Mouse (Mus musculus): ENCODE data around the gene Pheta1. TPM values are rescaled to one million over a fixed set of nuclear protein-coding genes. Genes with fewer than 3 reads are reported as not detected.
"Not testable (repeated sequence)": the region's sequence is repeated elsewhere in the genome, so short reads cannot be mapped to it uniquely, and the experiment has no call there.

Pheta1 gene
- total RNA-seq, 2 experiments from 2014 or later = 8.8 to 11.1 TPM

DNA sequence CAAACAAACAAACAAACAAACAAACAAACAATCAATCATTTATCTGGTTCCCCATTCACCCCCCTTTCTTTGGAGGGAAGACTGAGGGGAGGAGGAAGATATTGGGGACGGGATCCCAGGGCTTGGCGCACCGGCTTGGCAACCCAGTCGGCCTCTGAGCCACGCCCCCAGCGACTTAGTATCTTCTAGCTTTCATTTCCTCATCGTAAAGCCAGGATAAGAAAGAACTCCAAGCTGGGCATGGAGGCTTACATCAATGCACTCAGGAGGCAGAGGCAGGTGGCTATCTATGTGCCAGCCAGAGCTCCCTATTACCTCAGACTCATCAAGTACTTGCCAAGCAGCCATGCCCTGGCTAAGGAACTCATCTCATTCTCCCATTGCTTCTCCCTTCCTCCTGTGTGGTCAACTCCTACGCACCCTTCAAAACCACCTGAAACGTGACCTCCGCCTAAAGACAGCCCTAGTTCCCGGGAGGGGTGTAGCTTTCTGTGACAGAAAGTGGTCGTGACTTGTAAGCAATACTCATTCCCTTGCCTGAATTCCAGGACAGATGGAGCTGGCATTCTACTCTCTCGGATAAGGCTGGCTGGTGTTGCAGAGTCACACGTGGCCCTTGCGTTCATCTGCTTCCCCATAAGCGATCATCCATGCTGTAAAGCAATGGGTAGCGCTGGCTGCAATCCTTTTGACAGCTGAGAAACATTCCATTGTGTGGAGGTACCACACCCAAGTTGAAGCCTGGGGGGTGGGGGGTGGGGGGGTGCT, 5.5 kb upstream of the Pheta1 start:
- no peak for DNase-seq

DNA sequence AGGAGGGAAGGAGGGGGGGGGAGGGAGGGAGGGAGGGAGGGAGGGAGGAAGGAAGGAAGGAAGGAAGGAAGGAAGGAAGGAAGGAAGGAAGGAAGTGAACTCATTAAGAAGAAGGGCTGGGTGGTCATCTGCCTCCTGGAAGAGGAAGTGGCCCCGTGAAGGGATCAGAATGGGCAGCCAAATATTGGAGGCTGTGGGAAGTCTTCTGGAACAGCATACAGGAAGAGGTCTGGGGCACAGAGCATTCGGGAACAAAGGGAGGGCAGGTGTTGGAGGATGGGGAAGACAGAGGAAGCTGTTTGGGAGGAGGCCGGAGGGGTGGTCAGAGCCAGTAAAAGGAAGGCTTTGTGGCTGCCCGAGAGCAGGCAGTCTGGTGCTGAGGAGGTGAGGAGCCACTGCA, 3.4 kb upstream of the Pheta1 start:
- DNase-seq = no peak

DNA sequence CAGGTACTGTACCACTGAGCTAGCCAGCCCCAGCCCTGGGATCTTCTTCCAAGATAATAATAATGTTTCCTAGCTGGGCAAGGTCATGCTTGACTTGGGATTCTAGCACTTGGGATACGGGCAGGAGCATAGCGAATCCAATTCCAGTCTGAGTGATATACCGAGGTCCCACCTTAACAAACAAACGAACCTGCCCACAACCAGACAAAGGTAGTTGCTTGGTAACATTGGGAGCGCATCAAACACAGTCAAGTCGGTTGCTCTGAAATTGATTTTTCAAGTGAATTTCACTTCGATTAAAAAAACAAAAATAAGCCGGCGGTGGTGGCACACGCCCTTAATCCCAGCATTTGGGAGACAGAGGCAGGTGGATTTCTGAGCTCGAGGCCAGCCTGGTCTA, 2.5 kb upstream of the Pheta1 start:
- DNase-seq = no peak

DNA sequence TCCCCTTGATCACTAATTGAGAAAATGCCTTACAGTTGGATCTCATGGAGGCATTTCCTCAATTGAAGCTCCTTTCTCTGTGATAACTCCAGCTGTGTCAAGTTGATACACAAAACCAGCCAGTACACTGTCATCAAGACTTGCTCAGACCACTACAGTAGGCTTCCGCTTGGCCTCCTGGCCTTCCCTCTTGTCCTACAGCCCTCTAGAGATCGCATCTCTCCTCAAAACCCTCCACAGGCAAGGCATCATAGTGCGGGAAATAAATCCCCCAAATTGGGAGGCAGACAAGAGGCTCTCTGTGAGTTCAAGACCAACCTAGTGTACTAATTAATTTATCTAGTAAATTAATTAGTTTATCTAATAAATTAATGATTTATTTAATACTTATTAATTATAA, 1.5 kb upstream of the Pheta1 start:
- not testable (repeated sequence) for DNase-seq

DNA sequence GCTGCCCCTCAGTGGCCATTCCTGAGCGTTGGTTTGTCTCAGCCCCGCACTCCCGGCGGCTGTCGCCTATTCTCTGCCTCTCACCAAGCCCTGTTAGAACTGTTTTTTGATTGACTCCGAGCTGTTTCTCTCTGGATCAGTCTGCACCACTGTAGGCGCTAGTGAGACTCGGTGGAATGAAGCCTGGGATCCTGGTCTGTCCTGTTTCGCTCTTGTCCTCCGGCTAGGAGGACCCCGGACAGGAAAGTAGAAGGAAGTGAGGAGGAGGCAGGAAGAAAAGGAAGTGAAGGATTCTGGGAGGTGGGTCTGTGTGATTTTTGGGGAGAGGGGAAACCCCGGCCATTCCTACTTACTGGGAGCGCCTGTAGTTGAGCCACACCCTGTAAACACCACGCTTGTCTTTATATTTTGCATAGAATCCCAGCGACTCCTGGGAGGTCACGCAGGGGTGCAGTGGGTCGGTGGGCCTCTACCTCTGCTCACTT, 707 bp upstream of the Pheta1 start:
- DNase-seq = no peak

DNA sequence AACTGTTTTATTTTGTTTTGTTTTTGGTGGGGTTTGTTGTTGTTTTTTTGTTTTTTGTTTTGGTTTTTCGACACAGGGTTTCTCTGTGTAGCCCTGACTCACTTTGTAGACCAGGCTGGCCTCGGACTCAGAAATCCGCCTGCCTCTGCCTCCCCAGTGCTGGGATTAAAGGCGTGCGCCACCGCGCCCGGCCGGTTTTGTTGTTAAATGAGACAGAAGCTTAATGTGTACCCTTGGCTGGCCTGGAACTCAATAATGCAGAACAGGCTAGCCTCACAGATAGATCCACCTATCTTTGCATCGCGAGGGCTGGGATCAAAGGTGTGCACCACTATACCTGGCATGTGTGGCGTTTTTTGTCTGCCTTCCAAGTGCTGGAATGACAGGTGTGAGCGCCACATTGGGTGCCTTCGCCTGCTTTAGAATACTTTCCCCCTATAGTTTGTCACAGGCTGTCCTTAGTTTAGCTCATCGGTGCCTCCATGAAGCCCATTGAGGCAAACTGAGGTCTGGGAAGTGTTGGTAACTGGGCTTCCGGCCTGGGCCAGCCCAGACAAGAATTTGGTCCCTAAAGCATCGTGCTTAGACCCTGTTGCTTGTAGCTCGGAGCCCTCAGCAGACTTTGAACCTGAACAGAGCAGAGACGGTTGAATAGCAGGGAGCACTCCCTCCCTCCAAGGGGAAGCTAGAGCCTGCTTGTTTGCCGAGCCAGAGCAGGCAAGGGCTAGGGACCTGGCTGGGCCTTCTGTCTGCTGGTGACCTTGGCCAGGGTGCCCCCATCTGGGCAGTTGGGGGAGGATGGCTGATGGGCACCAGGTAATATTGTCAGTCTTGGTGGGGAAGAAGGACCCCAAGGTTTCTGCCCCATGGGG, 930 bp downstream of the Pheta1 start:
- no peak for DNase-seq

DNA sequence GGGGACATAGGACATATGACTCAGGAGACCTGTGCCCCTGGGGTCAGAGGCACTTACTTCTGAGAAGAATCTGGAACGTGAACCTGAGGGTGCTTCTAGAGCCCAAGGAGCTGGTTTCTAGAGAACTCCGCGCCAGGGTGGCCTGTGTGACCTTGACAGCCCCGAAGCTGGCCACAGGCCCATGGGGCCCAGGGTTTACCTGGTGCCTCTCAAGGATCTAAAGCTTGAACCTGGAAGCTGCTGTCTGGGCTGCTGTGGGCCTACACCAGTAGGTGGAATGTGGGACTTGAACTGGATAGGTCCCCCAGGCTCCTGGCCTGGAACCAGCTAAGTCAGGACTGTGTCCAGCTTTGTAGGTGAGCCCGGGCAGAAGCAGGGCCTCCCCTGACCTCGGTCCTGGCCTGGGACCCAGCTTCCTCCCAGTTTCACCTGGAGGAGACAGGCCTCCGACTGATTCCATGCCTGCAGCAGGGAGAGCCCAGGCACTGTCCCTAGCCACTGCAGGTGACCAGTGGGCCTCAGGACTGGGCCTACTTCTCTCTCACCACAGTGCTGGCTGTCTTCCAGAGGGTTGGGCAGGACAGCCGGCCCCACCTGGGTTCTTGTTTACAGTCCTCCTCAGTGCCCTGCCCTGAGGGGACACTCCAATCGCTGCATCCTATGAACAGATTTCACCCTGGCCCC, 4.7 kb downstream of the Pheta1 start:
- DNase-seq = no peak

DNA sequence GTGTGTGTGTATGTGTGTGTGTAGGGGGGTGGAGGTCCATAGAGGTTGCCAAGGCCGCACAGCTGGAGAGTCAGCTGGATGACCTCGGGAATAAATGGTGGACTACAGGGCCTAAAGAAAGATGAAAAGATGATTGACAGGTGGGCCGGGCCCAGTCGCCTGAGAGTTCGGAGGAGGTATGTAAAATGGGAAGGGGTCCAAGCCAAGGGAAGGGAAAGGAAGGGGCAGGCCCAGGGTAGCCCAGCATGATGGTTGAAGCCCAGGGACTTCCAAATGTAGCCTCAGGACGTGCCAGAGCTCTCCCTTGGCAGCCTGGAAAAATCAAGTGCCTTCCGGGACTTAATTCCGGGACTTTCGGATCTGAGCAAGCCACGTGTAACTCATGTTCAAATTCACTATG, 6.0 kb downstream of the Pheta1 start:
- no peak for DNase-seq

DNA sequence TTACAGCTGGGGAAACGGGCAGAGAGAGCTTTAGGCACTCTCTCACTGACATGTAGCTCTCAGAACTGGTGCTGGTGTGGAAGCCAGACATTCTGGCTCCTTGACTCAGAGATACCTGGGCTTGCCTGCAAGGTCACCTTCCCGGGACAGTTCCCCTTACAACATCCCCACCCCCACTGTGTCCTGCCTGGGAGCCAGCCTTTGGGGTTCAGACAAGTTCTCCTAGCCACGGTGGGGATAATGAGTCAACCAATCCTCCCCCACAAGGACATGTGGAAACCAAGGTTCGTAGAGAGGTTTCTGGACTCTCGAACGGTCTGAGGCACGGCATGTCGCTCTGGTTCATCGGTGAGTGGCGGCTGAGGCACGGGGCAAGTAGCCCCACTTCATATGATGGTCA, 8.0 kb downstream of the Pheta1 start:
- no peak for DNase-seq

DNA sequence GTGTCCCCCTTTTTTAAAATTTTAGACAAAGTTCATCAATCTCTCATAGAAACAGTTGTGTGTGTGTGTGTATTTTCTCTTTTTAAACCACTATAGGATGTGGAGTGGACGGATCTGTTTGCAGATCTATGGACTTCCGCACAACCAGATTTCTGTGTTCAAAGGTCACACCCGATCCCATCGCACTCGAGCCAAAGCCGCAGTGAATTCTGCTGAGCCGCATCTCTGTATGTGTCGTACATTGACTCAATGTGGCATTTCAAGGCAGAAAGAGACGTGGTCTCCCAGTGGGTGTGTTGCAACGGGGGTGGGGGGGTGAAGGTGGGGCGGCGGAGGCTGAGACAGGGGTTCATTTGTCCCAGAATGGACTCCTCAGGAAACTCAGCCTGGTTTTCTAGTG, 9.6 kb downstream of the Pheta1 start:
- no peak for DNase-seq

DNA sequence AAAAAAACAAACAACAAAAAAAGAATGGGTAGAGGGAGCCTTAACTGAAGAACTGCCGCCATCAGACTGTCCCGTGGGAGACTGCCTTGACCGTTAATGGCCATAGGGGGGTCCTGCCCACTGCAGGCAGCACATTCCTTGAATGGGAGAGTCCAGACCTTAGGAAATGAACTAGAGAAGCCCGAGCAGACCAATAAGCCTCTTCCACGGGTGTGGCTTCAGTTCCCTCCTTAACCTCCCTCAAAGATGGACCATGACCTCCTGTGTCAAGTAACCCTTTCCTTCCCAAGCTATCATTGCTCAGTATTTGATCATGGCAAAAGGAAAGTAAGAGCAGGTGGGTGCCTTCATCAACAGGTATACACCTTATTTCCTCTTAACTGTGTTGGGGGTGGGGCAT, 13.2 kb downstream of the Pheta1 start:
- no peak for DNase-seq

DNA sequence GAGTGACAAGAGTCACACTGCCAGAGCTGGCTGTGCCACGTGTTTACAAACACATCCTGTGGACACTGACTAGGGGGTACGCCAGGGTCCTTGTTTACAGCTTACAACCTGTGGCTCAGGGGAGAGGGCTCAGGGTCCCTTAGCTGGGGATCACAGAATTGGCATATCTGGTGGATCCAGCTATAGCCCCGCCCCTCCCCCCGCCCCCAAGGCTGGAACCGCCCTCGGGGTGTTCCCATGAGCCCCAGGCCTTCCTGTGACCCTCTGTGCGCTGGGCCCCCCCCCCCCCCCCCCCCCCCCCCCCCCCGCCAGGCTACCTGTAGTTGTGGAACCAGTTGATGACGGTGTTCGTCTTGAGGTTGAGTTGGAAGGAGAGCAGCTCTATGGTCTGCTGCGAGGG, 15.5 kb downstream of the Pheta1 start:
- no peak for DNase-seq

DNA sequence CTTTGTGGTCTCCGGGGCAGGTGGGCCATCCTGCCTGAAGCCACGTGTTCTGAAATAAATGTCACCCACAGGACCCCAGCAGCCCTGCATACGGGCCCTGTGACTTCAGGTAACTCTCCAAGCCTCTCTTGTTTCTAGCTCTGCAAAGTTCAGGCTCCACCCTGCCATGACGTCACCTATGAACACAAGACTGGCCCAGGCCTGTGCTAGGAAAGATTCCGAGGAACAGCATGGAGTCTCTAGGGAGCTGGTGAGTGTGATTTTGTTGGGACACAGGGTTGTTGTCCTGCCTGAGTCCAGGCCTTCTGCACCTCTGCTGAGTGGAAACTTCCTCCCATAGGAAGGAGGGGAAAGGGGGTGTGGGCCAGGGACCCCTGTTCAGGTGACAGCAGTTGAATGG, 19.2 kb downstream of the Pheta1 start:
- no peak for DNase-seq

DNA sequence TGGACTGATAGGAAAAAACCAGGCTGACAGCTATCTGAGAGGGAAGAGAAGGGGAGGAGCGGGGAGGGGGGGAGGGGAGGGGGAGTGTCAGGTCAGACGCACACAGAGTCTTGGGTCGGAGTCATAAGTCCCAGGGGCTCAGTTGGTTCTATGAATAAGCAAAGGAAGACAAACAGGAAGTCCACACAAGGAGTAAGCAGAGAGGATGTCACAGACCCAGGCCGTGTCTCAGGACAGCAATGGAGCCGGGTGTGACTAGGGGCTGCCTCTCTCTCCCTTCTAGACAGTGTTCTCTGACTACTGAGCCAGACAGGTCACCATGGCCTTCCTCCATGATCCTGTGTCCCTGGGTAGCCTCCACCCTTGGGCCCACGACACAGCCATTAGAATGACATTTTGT, 22.0 kb downstream of the Pheta1 start:
- no peak for DNase-seq

DNA sequence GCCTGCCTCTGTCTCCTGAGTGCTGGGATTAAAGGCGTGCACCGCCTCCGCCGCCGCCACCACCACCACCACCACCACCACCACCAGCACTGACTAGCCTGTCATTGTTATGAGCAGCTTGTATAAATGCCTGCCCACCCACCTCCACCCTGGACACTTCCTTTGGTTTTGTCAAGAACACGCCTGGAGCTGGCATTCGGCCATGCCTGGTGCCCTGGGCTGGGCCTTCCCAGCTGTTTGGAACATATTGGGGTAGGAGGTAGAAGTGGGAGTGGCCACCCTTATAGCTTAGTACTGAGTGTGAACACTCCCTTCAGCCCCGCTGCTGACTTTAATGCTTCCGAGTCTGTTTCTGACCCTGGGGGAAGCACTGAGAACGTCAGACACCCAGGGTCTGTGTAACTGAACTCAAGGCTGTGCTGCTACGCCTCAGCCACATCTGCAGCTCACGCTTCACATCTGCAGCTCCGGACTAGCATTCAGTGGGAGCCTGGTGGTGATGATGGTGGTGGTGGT, 22.8 kb downstream of the Pheta1 start:
- DNase-seq = no peak

DNA sequence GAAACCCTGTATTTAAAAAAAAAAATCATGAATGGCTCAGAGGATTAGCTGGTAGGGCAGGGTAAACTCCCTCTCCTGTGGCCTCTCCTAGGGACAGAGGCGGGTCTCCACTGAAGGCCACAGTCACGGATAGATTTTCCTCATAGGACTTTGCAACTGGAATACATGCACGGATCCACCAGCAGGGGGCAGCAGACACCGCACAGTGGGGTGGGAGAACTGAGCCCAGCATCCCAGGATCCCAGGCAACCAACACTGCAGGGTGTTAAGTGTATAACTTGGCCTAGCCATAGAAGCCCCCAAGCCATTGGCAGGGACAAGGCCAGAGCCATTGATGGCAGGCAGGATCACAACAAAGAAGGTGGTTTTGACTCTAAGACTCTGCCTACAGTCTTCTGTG, 23.4 kb downstream of the Pheta1 start:
- peak; percentile 77 to 83 for DNase-seq

DNA sequence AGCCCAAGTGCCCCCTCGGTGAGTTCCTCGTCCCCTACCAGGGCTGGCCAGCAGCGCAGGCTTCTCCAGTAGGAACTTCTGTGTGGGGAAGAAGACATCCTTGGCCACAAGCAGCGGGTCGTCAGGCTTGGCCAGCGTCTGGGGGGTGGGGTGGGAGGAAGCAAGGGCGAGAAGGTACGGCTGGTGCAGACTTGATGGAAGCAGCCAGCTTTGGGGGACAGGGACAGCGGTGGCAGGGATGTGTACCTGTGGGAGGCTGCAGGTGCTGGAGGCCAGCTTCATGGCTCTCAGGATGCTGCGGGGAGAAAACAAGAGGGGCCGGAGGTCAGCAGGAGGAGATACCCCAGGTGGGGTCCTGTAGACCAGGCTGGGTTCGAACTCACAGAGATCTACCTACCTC, 26.3 kb downstream of the Pheta1 start:
- no peak for DNase-seq

DNA sequence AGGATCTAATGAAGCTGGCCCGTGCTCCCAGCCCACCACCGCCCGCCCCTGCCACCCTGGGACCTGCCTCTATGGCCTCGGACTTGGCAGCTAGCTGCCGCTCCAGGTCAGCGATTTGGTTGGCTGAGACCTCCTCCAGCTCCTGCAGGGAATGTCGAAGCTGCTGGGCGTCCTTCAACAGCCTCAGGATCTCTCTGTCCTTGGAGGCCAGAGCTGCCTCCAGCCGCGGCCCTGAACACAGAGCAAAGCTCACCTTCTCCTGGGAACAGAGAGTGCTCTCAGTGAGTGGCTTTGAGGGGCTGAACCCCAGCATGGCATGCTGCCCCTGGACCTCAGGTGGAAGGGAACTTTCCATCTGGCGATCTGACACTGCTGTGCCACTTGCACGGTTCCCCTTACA, 28.1 kb downstream of the Pheta1 start:
- no peak for DNase-seq

DNA sequence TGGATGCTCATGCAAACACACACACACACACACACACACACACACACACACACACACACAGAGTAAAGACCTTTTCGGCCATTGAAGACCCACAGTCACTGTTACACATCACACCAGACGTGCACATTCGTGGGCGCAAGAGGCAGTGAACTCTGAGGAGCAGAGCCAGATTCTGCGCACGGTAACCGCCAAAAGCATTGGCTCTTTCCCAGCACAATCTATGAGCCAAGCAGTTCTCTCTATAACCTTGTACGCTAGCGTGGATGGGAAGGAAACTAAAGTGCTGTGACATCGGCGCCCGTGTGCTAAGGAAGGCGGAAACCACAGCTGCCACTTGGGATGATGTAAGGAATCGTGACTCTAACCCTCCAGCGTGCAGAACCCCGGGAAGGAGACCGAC, 29.9 kb downstream of the Pheta1 start:
- no peak for DNase-seq

DNA sequence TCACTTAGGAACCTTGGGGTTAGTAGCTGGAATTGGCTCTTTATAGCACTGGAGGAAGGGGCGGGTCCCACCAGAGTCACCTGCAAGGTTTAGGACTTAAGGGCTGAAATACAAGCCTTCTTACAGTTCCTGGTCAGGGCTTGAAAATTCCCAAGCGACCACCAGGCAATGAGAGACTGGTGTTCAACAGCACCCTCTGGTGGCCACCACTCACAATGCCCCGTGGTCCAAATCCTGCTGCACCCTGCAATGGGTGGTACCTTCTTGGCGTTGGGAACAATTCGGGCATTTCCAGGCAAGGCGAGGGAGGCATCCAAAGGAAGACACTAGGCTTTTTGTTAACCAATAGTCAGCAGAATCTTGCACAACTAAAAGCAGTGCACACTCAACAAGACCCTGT, 30.4 kb downstream of the Pheta1 start:
- no peak for DNase-seq

DNA sequence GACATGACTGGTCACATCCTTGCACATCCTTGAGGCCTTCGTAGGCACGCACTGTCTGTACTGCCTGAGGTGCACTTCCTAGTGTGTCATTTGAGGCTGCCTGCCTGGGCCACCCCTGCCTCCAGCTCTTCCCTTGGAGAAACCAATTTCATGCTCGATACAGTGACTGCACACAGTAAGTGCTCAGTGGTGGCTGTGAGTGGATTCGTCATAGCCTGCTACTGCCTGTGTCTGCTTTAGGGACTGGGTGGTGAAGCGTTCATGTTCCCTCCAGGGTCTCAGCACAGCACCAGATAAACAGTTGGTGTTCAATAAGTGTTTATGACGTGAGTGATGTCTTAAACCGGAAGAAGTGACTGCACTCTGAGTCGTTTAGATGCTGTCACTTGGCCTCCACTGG, 34.6 kb downstream of the Pheta1 start:
- DNase-seq = no peak

DNA sequence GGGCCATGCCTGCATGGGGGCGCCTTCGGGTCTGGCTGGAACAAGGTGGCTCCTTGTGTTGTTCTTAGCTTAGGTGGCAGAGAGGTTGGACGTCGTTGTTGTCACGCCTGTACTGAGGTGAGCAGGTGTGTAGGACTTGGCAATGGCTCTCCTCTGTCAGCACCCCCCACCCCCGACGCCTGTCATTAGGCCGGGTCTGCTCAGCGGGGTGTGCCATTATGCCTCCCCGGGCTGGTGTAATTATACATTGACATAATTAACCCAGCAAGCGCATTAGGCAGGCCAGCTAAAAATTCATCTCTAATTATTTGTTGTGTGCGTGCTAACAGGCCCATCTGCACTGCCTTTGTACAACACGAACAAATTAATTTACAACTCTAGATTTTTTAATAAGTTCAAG, 40.6 kb downstream of the Pheta1 start:
- no peak for DNase-seq

DNA sequence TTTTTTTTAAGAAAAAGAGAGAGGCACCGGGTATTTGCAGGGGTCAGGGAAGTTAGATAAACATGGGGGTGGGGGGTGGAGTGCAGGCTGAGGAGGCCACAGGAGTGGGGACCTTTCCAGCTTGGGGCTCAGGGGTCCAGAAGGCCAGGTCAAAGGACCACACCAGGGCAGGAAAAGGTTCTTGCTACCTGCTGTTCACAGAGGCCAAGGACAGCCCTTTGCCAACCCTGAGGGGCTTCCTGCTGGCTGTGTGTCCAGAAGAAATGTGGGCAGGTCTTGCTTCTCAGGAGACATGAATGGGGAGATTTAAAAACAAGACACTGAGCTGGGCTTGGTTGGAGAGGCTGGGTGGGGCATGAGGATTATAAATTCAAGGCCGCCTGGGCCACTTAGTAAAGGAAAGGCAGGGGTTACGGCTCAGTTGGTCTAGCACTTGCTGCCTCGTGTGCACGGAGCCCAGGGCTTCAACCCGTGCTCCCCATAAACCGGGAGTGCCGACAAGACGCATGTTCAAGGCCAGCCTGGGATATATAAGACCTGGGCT, 41.1 kb downstream of the Pheta1 start:
- DNase-seq = no peak

All from layer of hippocampus, postnatal 36 days (tissue).